Mouse (Mus musculus) ES-Bruce4 (cell line): ENCODE results near the gene Ctnnd1.

Experiments
- CTCF ChIP-seq: IDR thresholded peaks from one replicate; pipeline ENCODE4 v1.8.1; 2011; ENCODE audit warnings: low read depth, low read length
- POLR2A ChIP-seq: IDR thresholded peaks from one replicate; pipeline ENCODE4 v1.8.1; 2011; ENCODE audit warnings: low read length; ENCODE audit not compliant: insufficient read depth

DNA sequence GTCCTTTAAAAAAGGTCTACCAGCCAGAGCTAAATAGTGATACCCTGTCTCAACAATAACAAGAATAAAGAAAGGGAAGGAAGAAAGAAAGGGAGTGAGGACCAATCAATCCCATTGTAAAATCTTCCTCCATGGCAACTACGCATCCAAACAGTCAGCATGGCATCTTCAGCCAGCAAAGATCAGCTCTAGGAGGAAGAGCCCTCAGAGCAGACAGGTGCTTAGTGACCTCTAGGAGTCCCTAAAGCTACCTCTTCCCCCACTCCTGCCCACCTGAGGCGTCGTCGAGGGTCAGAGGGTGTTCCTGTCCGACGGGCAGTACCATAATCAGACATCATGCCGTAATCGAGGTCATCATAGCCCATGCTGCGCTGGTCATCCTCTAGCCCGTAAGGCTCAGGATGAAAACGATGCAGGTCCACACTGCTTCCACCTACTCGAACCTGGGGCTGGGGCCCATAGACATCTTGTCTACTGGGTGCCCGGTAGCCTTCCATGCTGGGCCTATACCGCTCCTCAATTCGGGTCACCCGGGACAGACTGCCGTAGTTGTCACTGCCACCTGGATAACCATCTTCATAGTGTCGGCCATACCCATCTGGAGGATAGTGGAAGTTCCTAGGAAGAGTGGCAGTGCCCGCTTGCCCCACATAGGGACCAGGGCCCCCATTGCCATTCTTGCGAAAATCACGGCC is 30.8 kb downstream of the Ctnnd1 start:
- no peak for TF ChIP-seq CTCF
- no peak for TF ChIP-seq POLR2A
